Mouse (Mus musculus) kidney, embryonic 16.5 days (tissue): ENCODE measurements around the gene Thsd7a. TPM values are rescaled to one million over a fixed set of nuclear protein-coding genes. Genes with fewer than 3 reads are reported as not detected.

ENCODE experiments used
- ATAC-seq: fragments of 200-750 bp; cut with Nextera tagmentation; 2 replicates; pipeline ENCODE4 v1.8.0; 2017; ENCODE audit warnings: moderate TSS enrichment; ENCODE audit not compliant: low FRiP score, low TSS enrichment
- H3K27ac ChIP-seq: fragments of 300-500 bp; sonication (generic); 2 replicates; pipeline ENCODE4 v1.5.1; 2014; ENCODE audit warnings: low read length
- H3K27me3 ChIP-seq: fragments of 300-500 bp; sonication (generic); 2 replicates; pipeline ENCODE4 v1.6.1; 2014; ENCODE audit warnings: low read length, control low read depth, mixed read lengths; ENCODE audit not compliant: insufficient read depth
- H3K36me3 ChIP-seq: fragments of 300-500 bp; sonication (generic); 2 replicates; pipeline ENCODE4 v1.6.1; 2014; ENCODE audit warnings: low read length, control low read depth, mixed read lengths; ENCODE audit not compliant: insufficient read depth
- H3K4me1 ChIP-seq: fragments of 300-500 bp; sonication (generic); 2 replicates; pipeline ENCODE4 v1.6.1; 2014; ENCODE audit warnings: low read length, control low read depth, mixed read lengths; ENCODE audit not compliant: insufficient read depth
- H3K4me2 ChIP-seq: fragments of 300-500 bp; sonication (generic); replicated peaks from 2 replicates; pipeline ENCODE4 v1.6.1; 2014; ENCODE audit warnings: low read depth, low read length
- H3K4me3 ChIP-seq: fragments of 300-500 bp; sonication (generic); 2 replicates; pipeline ENCODE4 v1.5.1; 2014; ENCODE audit warnings: mild to moderate bottlenecking, low read length
- H3K9ac ChIP-seq: fragments of 300-500 bp; sonication (generic); replicated peaks from 2 replicates; pipeline ENCODE4 v1.6.1; 2014; ENCODE audit warnings: low read length
- H3K9me3 ChIP-seq: fragments of 300-500 bp; sonication (generic); 2 replicates; pipeline ENCODE4 v1.6.1; 2016; ENCODE audit warnings: low read length, control low read depth
- WGBS: fragments of 180-500 bp; shearing (Covaris S2); extraction: QIAGEN DNeasy Blood & Tissue Kit; methylation state at CpG from one replicate; pipeline ENCODE4 v1.1.7; 2014; 5-methylcytosine and 5-hydroxymethylcytosine counted together
- polyA plus RNA-seq: library from polyadenylated mRNA; unstranded; fragments of >200 nt; fragmentation: Nextera tagmentation; extraction: Ambion mirVana; gene quantifications from 2 replicates; pipeline ENCODE4 v1.2.1, GENCODE M21; 2015

Thsd7a gene
- polyA plus RNA-seq, 1 experiment from 2014 or later, result 7.9 TPM

GRCm38 (mm10) chr6:12699089-12699488 is 50.1 kb downstream of the Thsd7a start:
- Histone ChIP-seq H3K4me2 (no peak overlapping the region), H3K27ac (no peak overlapping the region), H3K27me3 (no peaks in the 10 kb centered on the region), H3K4me1 (no peaks in the 10 kb centered on the region), H3K4me3 (no peak overlapping the region), H3K36me3 (no peaks in the 10 kb centered on the region), H3K9ac (no peak overlapping the region), H3K9me3 (no peaks in the 10 kb centered on the region)
- WGBS, result 84% methylated on average over 2 of the region's 2 CpGs
- no peak for ATAC-seq

GRCm38 (mm10) chr6:12693689-12694088 is 55.5 kb downstream of the Thsd7a start:
- no peaks in the 10 kb centered on the region for H3K4me1 ChIP-seq
- H3K4me3 ChIP-seq, result no peak overlapping the region
- H3K36me3 ChIP-seq, result no peaks in the 10 kb centered on the region
- no peaks in the 10 kb centered on the region for H3K9me3 ChIP-seq
- no peak overlapping the region for H3K9ac ChIP-seq
- WGBS, result 75% methylated on average over 1 of the region's 1 CpGs
- H3K27me3 ChIP-seq, result no peaks in the 10 kb centered on the region
- H3K4me2 ChIP-seq, result no peak overlapping the region
- ATAC-seq, result no peak
- H3K27ac ChIP-seq, result no peak overlapping the region

GRCm38 (mm10) chr6:12693239-12693638 is 56.0 kb downstream of the Thsd7a start:
- WGBS, result 93% methylated on average over 3 of the region's 3 CpGs
- ATAC-seq, result no peak

GRCm38 (mm10) chr6:12649633-12650032 is 99.6 kb downstream of the Thsd7a start:
- H3K4me3 ChIP-seq, result no peak overlapping the region
- no peaks in the 10 kb centered on the region for H3K9me3 ChIP-seq
- no peak overlapping the region for H3K27ac ChIP-seq
- 0% methylated on average over 1 of the region's 1 CpGs for WGBS
- H3K27me3 ChIP-seq, result no peaks in the 10 kb centered on the region
- H3K9ac ChIP-seq, result no peak overlapping the region
- H3K4me2 ChIP-seq, result no peak overlapping the region
- H3K4me1 ChIP-seq, result no peaks in the 10 kb centered on the region
- H3K36me3 ChIP-seq, result no peaks in the 10 kb centered on the region
- ATAC-seq, result no peak

More at GRCm38 (mm10) chr6:12693239-12693638, 56.0 kb downstream of the Thsd7a start:
- Histone ChIP-seq H3K4me2 (no peak overlapping the region), H3K4me3 (no peak overlapping the region), H3K4me1 (no peaks in the 10 kb centered on the region), H3K36me3 (no peaks in the 10 kb centered on the region), H3K9me3 (no peaks in the 10 kb centered on the region), H3K27ac (no peak overlapping the region), H3K9ac (no peak overlapping the region), H3K27me3 (no peaks in the 10 kb centered on the region)

DNA sequence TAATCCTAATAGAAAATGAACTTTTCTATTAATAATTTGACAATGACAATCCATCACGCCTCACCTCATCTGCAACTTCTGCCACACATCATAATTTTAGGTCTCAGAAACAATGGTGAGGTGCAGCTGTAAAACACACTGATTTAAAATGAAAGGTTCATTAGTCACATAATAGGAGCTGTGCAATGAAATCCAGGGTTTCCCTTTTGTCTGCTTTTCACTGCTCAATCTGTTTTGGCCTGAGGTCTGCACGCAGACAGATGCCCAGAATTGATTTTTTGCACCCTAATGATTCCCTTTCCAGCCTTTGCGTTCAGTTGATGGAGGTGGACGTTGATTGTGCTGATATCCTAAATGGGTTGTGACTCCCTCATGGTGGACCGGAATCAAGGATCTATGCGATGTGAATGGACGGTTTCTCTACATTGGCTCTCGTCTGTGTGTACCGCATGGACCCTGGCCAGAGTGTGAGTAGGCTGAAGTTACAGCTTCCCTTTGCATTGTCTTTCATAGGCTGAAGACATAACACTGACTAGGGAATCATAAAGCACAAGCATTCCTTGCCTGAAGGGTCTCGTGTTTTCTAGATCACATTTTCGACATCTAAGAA is 120.5 kb downstream of the Thsd7a start:
- Histone ChIP-seq H3K27me3 (no peaks in the 10 kb centered on the region), H3K4me1 (no peaks in the 10 kb centered on the region), H3K4me2 (no peak overlapping the region), H3K36me3 (no peaks in the 10 kb centered on the region), H3K9ac (no peak overlapping the region), H3K4me3 (no peak overlapping the region), H3K27ac (no peak overlapping the region), H3K9me3 (no peaks in the 10 kb centered on the region)
- no peak for ATAC-seq
- WGBS, result 80% methylated on average over 11 of the region's 11 CpGs

DNA sequence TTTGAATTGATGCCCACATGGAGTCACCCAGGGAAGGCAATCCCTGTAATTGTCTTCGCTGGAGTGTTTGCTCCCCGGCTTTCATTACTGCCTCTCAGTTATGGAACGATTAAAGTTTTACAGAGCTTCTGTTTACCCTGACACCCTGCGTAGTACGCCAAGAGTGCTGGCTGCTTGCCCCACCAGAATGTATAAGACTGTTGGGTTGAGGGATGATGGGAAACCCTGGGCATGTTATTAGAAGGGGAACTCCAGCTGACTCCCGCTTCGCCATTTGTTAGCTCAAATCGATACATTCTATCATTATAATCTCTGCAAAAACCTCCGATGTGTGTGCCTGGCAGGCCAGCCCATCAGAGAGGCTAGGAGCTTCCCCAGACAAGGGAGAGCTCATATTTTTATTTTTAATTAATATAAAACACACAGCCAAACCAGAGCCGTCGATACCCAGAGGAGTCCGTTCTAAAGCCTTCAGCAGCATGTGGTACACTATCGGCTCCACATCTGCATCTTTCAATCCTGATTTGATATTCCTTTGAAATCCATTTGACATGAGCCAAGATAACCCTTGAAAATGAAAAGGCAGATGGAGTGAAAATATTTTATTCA is 142.5 kb downstream of the Thsd7a start:
- no peaks in the 10 kb centered on the region for H3K27me3 ChIP-seq
- no peak overlapping the region for H3K4me2 ChIP-seq
- H3K9ac ChIP-seq, result no peak overlapping the region
- H3K27ac ChIP-seq, result no peak overlapping the region
- 89% methylated on average over 13 of the region's 13 CpGs for WGBS
- no peaks in the 10 kb centered on the region for H3K36me3 ChIP-seq
- no peaks in the 10 kb centered on the region for H3K9me3 ChIP-seq
- no peaks in the 10 kb centered on the region for H3K4me1 ChIP-seq
- no peak overlapping the region for H3K4me3 ChIP-seq
- no peak for ATAC-seq

DNA sequence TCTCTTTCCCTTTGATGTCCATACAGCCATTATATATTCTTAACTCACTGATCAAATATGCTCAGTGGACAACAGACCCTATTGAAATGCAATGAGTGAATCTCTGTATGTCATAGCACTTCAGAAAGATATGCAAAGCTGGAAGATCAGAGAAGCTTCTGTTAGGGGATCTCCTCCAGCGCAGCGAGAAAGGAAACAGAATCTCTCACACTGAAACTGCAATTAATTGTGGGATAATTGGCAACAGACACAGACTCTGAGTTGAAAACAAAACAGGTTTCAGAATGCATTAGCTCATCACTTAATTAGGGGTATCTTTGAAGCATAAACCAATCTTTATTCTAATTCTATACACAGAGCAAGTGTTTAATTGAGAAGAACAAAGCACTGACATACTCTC is 146.3 kb downstream of the Thsd7a start:
- no peak overlapping the region for H3K27ac ChIP-seq
- no peaks in the 10 kb centered on the region for H3K36me3 ChIP-seq
- no peaks in the 10 kb centered on the region for H3K27me3 ChIP-seq
- H3K4me1 ChIP-seq, result no peaks in the 10 kb centered on the region
- H3K9me3 ChIP-seq, result no peaks in the 10 kb centered on the region
- 90% methylated on average over 2 of the region's 2 CpGs for WGBS
- no peak overlapping the region for H3K9ac ChIP-seq
- ATAC-seq, result no peak
- H3K4me2 ChIP-seq, result no peak overlapping the region
- H3K4me3 ChIP-seq, result no peak overlapping the region

DNA sequence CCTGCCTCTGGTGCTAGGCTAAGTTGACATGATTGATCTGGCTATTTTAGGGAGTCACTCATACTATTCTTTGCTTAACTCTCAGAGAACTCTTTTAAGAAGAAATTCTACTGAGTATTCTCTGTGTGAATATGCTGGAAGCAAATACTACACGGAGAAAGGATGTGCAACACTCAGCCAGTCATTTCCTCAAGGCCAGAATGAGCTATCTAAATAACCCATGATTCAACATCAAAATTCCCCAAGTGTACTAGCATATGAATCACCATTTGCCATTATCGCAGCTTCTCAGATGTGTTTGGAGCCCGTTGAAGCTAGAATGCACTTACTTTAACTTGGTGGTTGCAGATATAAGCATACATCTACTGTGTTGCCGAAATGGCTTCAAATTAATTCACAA is 147.0 kb downstream of the Thsd7a start:
- ATAC-seq, result no peak
- Histone ChIP-seq H3K4me2 (no peak overlapping the region), H3K36me3 (no peaks in the 10 kb centered on the region), H3K4me1 (no peaks in the 10 kb centered on the region), H3K9me3 (no peaks in the 10 kb centered on the region), H3K27me3 (no peaks in the 10 kb centered on the region), H3K4me3 (no peak overlapping the region), H3K27ac (no peak overlapping the region), H3K9ac (no peak overlapping the region)
- 76% methylated on average over 4 of the region's 4 CpGs for WGBS

DNA sequence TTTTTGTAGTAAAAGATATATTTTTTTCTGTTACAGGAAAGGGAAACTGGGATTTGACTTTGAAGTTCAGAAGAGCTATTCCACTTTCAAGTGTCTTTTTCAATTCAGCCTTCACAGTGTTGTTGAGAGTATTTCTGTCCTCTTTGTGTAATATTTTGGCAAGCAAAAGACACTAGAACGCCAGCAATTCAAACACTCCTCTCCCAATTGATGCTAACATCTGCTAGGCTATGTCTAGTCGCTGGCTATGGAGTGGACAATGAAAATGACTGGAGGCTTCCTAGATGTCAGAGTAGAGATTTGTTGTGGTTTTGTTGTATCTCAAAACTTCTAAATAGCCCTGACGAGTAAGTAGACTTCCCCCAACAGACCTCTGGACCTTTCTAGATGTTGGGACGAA is 164.8 kb downstream of the Thsd7a start:
- WGBS, result 78% methylated on average over 4 of the region's 4 CpGs
- H3K36me3 ChIP-seq, result no peaks in the 10 kb centered on the region
- H3K4me3 ChIP-seq, result no peak overlapping the region
- H3K9me3 ChIP-seq, result no peaks in the 10 kb centered on the region
- no peaks in the 10 kb centered on the region for H3K27me3 ChIP-seq
- H3K4me1 ChIP-seq, result no peaks in the 10 kb centered on the region
- ATAC-seq, result no peak
- H3K9ac ChIP-seq, result no peak overlapping the region
- H3K4me2 ChIP-seq, result no peak overlapping the region
- H3K27ac ChIP-seq, result no peak overlapping the region

GRCm38 (mm10) chr6:12581143-12581542 is 168.1 kb downstream of the Thsd7a start:
- Histone ChIP-seq H3K4me1 (no peaks in the 10 kb centered on the region), H3K4me3 (no peak overlapping the region), H3K27ac (no peak overlapping the region), H3K4me2 (no peak overlapping the region), H3K9me3 (no peaks in the 10 kb centered on the region), H3K27me3 (no peaks in the 10 kb centered on the region), H3K9ac (no peak overlapping the region), H3K36me3 (no peaks in the 10 kb centered on the region)
- 42% methylated on average over 3 of the region's 3 CpGs for WGBS
- ATAC-seq, result no peak
